Mouse (Mus musculus): Measurements from ENCODE around the gene Il17re.

- no peak for TF ChIP-seq POLR2A (IDR thresholded peaks at IDR 0.05; ENCODE audit: borderline replicate concordance, low read depth, low read length)
- no peak for TF ChIP-seq CTCF (IDR thresholded peaks at IDR 0.05; ENCODE audit: low read depth, low read length)
Observed at GRCm38 (mm10) chr6:113482477-113483099, 24.3 kb downstream of the Il17re start.
